Mouse (Mus musculus) neural tube, embryonic 14.5 days (tissue): ENCODE data around the gene Adprh. TPM values are rescaled to one million over a fixed set of nuclear protein-coding genes. Genes with fewer than 3 reads are reported as not detected.

ENCODE experiments used
- ATAC-seq: fragments of 200-750 bp; cut with Nextera tagmentation; 2 replicates; pipeline ENCODE4 v1.8.0; 2017; ENCODE audit warnings: low read depth, mild to moderate bottlenecking, moderate TSS enrichment, moderate library complexity
- H3K27ac ChIP-seq: fragments of 300-500 bp; sonication (generic); 2 replicates; pipeline ENCODE4 v1.5.1; 2014; ENCODE audit warnings: low read depth, mild to moderate bottlenecking, control low read depth, low read length, moderate library complexity, mixed read lengths
- H3K27me3 ChIP-seq: fragments of 300-500 bp; sonication (generic); 2 replicates; pipeline ENCODE4 v1.6.1; 2014; ENCODE audit warnings: low read length; ENCODE audit not compliant: control insufficient read depth, insufficient read depth
- H3K36me3 ChIP-seq: fragments of 300-500 bp; sonication (generic); 2 replicates; pipeline ENCODE4 v1.6.1; 2014; ENCODE audit warnings: low read length, mixed read lengths; ENCODE audit not compliant: control insufficient read depth, insufficient read depth
- H3K4me1 ChIP-seq: fragments of 300-500 bp; sonication (generic); 2 replicates; pipeline ENCODE4 v1.6.1; 2014; ENCODE audit warnings: low read length; ENCODE audit not compliant: control insufficient read depth, insufficient read depth
- H3K4me2 ChIP-seq: fragments of 300-500 bp; sonication (generic); 2 replicates; pipeline ENCODE4 v1.6.1; 2014; ENCODE audit warnings: mild to moderate bottlenecking, low read depth, low read length, control low read depth
- H3K4me3 ChIP-seq: fragments of 300-500 bp; sonication (generic); 2 replicates; pipeline ENCODE4 v1.5.1; 2014; ENCODE audit warnings: low read depth, low read length, control low read depth, mixed read lengths
- H3K9ac ChIP-seq: fragments of 300-500 bp; sonication (generic); replicated peaks from 2 replicates; pipeline ENCODE4 v1.6.1; 2014; ENCODE audit warnings: low read depth, mild to moderate bottlenecking, control low read depth, low read length, mixed read lengths
- H3K9me3 ChIP-seq: fragments of 300-500 bp; sonication (generic); 2 replicates; pipeline ENCODE4 v1.6.1; 2016; ENCODE audit warnings: low read length; ENCODE audit not compliant: control insufficient read depth
- WGBS: fragments of 180-500 bp; shearing (Covaris S2); extraction: QIAGEN DNeasy Blood & Tissue Kit; methylation state at CpG from one replicate; pipeline ENCODE4 v1.1.7; 2014; 5-methylcytosine and 5-hydroxymethylcytosine counted together
- polyA plus RNA-seq: library from polyadenylated mRNA; unstranded; fragments of >200 nt; fragmentation: Nextera tagmentation; extraction: Ambion mirVana; gene quantifications from 2 replicates; pipeline ENCODE4 v1.2.1, GENCODE M21; 2014

The Adprh gene
- polyA plus RNA-seq, 1 experiment from 2014 or later, result 130 TPM

DNA sequence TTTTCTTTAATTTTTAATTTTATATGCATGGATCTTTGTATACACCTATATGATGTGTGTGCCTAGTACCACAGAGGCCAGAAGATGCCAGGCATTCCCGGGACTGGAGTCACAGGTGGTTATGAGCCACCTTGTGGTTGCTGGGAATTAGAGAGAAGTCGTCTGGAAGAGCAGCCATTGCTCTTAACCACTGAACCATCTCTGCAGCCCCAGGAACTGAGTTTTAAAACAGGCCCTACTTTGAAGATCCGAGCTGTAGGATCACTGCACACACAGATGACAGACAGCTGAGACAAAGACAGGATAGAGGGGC is 16.2 kb upstream of the Adprh start:
- 51% methylated on average over 3 of the region's 3 CpGs for WGBS
- H3K27ac ChIP-seq, result no peak overlapping the region
- H3K4me1 ChIP-seq, result no peaks in the 10 kb centered on the region
- no peak overlapping the region for H3K4me2 ChIP-seq
- no peaks in the 10 kb centered on the region for H3K27me3 ChIP-seq
- H3K36me3 ChIP-seq, result no peaks in the 10 kb centered on the region
- no peak overlapping the region for H3K9ac ChIP-seq
- no peak overlapping the region for H3K4me3 ChIP-seq
- no peaks in the 10 kb centered on the region for H3K9me3 ChIP-seq
- ATAC-seq, result no peak

DNA sequence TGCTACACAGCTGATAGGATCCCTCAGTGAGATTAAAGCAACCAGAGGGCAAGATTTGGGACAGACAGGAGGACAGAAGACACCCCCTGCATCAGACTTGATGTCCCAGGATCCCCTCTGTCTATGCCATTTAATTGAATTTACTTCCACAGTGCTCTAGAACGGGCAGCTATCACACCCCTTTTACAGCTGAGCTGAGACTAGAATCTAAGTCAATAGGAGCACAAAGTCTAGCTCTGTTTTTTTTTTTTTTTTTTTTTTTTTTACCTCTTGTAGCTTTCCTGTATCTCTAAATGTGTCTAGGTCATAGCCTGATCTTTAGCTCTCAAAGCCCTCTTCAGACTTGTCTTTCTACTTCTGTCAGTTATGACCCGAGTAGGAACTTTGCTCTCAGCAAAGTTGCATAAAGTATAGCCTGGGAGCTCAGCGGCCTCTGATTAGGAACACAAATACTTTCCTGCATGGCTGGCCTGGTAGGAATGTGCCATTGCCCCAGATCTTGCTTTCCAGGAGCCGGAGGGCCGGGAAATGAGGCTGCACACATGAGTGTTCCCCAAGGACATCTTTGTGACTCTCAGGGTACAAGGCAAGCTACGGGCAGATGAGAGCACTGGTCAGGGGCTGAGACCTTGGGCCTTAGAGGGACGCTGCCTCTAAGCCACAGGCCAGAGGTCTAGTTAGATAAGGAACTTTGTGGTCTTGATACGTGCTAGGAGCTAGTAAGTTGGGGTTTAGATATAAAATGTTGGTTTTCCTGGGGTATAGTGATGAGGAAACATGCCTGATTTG is 15.6 kb upstream of the Adprh start:
- no peak overlapping the region for H3K4me3 ChIP-seq
- no peaks in the 10 kb centered on the region for H3K27me3 ChIP-seq
- H3K36me3 ChIP-seq, result no peaks in the 10 kb centered on the region
- no peak overlapping the region for H3K9ac ChIP-seq
- 81% methylated on average over 8 of the region's 8 CpGs for WGBS
- no peaks in the 10 kb centered on the region for H3K9me3 ChIP-seq
- H3K27ac ChIP-seq, result no peak overlapping the region
- no peaks in the 10 kb centered on the region for H3K4me1 ChIP-seq
- no peak overlapping the region for H3K4me2 ChIP-seq
- ATAC-seq, result no peak

GRCm38 (mm10) chr16:38467091-38467916 is 14.8 kb upstream of the Adprh start:
- Histone ChIP-seq H3K4me3 (no peak overlapping the region), H3K27ac (no peak overlapping the region), H3K9me3 (no peaks in the 10 kb centered on the region), H3K4me2 (no peak overlapping the region), H3K36me3 (no peaks in the 10 kb centered on the region), H3K27me3 (no peaks in the 10 kb centered on the region), H3K4me1 (no peaks in the 10 kb centered on the region), H3K9ac (no peak overlapping the region)
- ATAC-seq, result no peak
- 89% methylated on average over 13 of the region's 13 CpGs for WGBS

DNA sequence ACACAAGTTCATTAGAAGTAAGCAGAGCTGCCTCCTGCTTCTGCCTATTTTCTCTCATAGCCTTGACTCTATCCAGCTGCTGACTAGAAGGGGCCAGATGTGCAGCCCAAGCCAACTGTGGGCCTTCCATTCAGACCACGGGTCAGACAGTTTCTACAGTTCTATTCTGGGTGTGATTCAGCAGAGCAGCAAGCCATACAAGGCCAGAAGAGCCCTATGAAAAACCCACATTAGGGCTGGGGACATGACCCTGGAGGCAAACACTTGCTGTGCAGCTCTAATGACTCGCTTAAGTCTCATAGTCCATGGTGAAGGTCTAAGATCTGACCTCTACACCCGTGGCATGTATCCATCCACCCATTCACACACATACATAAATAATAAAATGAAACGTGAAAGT is 13.6 kb upstream of the Adprh start:
- no peak for ATAC-seq
- H3K27me3 ChIP-seq, result no peaks in the 10 kb centered on the region
- no peaks in the 10 kb centered on the region for H3K4me1 ChIP-seq
- no peak overlapping the region for H3K9ac ChIP-seq
- WGBS, result 83% methylated on average over 4 of the region's 4 CpGs
- H3K4me3 ChIP-seq, result no peak overlapping the region
- H3K9me3 ChIP-seq, result no peaks in the 10 kb centered on the region
- no peak overlapping the region for H3K27ac ChIP-seq
- H3K36me3 ChIP-seq, result no peaks in the 10 kb centered on the region
- H3K4me2 ChIP-seq, result no peak overlapping the region

DNA sequence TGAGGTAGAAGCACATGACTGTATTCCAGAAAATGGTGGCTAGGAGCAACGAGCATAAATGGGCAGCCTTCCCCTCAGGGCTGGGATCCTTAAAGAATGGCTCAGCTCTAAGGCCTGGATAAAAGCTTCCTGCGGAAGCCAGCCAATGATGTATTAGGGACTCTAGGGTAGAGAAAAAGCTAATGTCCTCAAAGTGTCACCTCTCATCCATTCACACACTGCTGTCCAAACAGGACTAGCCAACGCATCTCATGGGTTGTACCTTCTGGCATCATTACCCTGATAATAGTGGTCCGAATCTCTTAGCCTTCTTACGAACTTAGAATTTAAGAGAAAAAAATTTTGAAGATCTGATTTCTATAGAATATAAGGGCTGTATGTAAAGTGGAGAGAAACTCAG is 10.8 kb upstream of the Adprh start:
- WGBS, result 88% methylated on average over 5 of the region's 5 CpGs
- H3K4me3 ChIP-seq, result no peak overlapping the region
- no peaks in the 10 kb centered on the region for H3K36me3 ChIP-seq
- no peak overlapping the region for H3K9ac ChIP-seq
- no peaks in the 10 kb centered on the region for H3K4me1 ChIP-seq
- H3K9me3 ChIP-seq, result no peaks in the 10 kb centered on the region
- H3K27ac ChIP-seq, result no peak overlapping the region
- H3K4me2 ChIP-seq, result no peak overlapping the region
- ATAC-seq, result no peak
- H3K27me3 ChIP-seq, result no peaks in the 10 kb centered on the region

GRCm38 (mm10) chr16:38462161-38462560 is 9.7 kb upstream of the Adprh start:
- H3K9me3 ChIP-seq, result no peaks in the 10 kb centered on the region
- no peak overlapping the region for H3K9ac ChIP-seq
- H3K36me3 ChIP-seq, result no peaks in the 10 kb centered on the region
- no peaks in the 10 kb centered on the region for H3K27me3 ChIP-seq
- no peak overlapping the region for H3K4me2 ChIP-seq
- H3K4me3 ChIP-seq, result no peak overlapping the region
- no peaks in the 10 kb centered on the region for H3K4me1 ChIP-seq
- ATAC-seq, result no peak
- 88% methylated on average over 7 of the region's 7 CpGs for WGBS
- no peak overlapping the region for H3K27ac ChIP-seq

GRCm38 (mm10) chr16:38461749-38462148 is 9.2 kb upstream of the Adprh start:
- Histone ChIP-seq H3K4me3 (no peak overlapping the region), H3K27ac (no peak overlapping the region), H3K9ac (no peak overlapping the region), H3K9me3 (no peaks in the 10 kb centered on the region), H3K4me1 (no peaks in the 10 kb centered on the region), H3K27me3 (no peaks in the 10 kb centered on the region), H3K36me3 (no peaks in the 10 kb centered on the region), H3K4me2 (no peak overlapping the region)
- no peak for ATAC-seq
- 79% methylated on average over 8 of the region's 8 CpGs for WGBS

GRCm38 (mm10) chr16:38459990-38460389 is 7.5 kb upstream of the Adprh start:
- Histone ChIP-seq H3K9ac (no peak overlapping the region), H3K27me3 (no peaks in the 10 kb centered on the region), H3K4me3 (no peak overlapping the region), H3K4me1 (no peaks in the 10 kb centered on the region), H3K36me3 (no peaks in the 10 kb centered on the region), H3K9me3 (no peaks in the 10 kb centered on the region), H3K4me2 (no peak overlapping the region), H3K27ac (no peak overlapping the region)
- WGBS, result 95% methylated on average over 4 of the region's 4 CpGs
- ATAC-seq, result no peak

GRCm38 (mm10) chr16:38458600-38459280 is 6.2 kb upstream of the Adprh start:
- 74% methylated on average over 6 of the region's 6 CpGs for WGBS
- Histone ChIP-seq H3K4me2 (no peak overlapping the region), H3K27ac (no peak overlapping the region), H3K4me1 (no peaks in the 10 kb centered on the region), H3K9me3 (no peaks in the 10 kb centered on the region), H3K4me3 (no peak overlapping the region), H3K36me3 (no peaks in the 10 kb centered on the region), H3K27me3 (no peaks in the 10 kb centered on the region), H3K9ac (no peak overlapping the region)
- no peak for ATAC-seq
